Mouse (Mus musculus) sigmoid colon, adult 10 weeks (tissue): ENCODE measurements around the gene Mmp9. TPM values are rescaled to one million over a fixed set of nuclear protein-coding genes. Genes with fewer than 3 reads are reported as not detected.

Experiments used
- polyA plus RNA-seq: library from polyadenylated mRNA; stranded (reverse); fragments of 350-450 nt; fragmentation: Illumina TruSeq; extraction: RNeasy Lipid Tissue Mini Kit (QIAGEN cat#74804); gene quantifications from one replicate; pipeline ENCODE4 v1.2.3, GENCODE M21; 2014; ENCODE audit warnings: low read depth, low replicate concordance

Mmp9 gene
- polyA plus RNA-seq, result 1.8 TPM

DNA sequence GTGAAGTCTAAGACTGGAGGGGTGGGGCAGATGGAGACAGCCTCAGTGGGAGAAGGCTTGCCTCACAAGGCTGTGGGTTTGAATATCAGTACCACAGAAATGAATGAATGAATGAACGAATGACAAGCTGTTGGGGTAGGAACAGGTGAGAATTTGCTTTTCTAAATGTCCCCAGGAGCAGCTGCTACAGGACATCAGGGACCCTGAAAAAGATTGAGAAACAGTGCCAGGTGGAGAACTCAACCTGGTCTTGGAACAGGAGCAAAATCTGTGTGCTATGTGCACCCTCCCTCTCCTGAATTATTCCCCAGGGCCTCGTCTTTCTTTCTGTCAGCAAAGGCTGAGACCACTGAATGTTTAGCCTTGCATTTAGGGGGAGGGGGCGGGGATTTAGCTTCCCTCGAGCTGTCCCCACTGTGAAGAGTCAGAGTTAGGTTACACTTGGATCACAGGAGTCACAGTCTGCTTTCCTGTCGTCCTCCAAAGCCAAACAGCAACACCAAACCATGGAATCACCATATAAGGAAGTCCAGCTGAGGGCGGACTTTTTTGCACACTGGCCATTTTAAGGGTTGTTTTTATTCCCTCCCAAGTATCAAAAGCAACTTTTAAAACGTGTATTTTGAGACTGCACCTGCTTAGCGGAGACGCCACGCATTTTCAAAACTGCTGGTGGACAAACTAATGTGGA is at the start of gene Mmp9:
Gene Mmp9, plus strand, starts transcription at position 641 of the 691 bp plus-strand sequence.

DNA sequence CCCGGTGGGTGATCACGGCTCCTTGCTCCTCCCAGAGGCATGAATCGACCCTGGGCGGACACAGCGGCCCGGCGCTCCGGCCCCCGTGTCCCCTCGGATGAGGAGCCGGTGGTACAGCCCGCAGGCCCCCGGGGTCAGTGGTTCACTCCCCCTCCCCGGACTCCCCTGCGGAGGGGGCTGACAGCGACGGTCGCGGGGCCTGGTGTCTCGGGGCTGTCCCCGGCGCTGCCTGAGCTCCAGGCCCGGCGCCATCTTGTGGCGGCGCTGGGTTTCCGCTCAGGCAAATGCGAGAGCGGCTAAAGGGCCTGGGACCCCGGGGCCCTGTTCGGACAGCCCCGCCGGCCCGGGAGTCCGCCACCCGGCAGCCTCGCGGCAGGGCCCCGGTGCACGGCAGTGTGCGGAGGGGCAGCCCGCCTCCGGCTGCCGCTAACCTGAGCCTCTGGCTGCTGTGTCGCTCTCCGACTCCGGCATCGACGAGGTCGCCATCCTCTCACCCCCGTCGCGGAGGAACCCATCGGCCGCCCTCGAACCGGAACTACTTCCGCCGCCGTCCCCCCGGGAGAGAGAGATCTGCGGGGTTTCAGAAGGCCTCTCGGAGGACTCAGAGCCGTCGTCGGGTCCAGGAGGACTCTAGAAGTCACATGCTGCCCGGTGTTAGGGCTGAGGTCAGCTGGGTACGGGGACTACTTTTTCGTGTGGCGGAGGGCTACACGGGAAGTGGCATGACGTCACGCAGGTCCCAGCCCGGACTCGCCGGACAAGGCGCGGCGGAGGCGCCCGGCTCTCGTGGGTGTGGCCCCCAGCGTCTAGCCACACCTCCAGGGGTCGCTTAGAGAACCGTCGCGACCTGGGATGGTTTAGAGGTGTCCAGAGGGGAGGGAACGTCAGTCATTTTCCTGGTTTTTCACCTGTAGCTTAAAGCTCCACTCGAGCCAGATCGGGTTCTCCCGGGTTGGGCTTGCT is 29.2 kb upstream of the Mmp9 start, which contains the start of gene Zfp335:
Gene Zfp335, minus strand, starts transcription at position 672 of the 963 bp plus-strand sequence.

DNA sequence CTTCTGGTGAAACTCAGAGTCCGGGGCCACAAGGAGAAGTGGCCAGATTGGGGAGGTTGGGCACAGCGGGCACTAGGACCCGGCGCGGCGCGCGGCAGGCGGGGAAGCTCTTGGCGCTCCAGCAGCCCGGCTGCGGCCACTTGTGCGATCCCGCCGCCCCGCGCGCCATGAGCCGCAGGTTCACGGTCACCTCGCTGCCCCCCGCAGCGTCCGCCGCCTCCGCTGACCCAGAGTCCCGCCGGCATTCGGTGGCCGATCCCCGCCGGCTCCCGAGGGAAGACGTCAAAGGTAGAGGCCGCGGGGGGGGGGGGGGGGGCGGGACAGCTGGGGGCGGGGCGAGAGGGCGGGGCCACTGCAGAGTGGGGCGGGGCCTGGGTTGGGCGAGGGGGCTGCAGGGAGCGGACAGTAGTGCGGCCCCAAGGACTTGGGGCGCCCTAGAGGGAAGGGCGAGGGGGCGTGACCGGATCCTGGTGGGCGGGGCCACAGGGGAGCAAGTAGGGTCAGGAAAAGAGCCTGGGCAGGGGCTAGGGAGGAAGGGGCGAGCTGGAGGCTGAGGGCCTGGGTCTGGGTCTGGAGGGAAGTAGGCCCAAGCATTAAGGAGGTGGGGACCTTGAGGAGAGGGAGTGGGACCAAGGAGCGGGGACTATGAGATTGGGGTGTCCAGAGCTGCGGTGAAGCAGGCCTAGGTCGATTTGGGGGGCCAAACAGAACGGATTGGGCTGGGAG is 20.3 kb downstream of the Mmp9 start, which contains the start of gene Slc12a5:
Gene Slc12a5, plus strand, starts transcription at position 87 of the 726 bp plus-strand sequence.

Other genes starting within 250 kb of the Mmp9 start
- gene Spint4, start 242.3 kb upstream of the Mmp9 start, polyA plus RNA-seq, result not detected
- gene Spint5, start 225.5 kb upstream of the Mmp9 start, polyA plus RNA-seq, result not detected
- 0.82 TPM for gene Wfdc3, start 194.8 kb upstream of the Mmp9 start, polyA plus RNA-seq
- gene Dnttip1, start 194.8 kb upstream of the Mmp9 start, polyA plus RNA-seq, result 3.6 TPM
- 7.9 TPM for gene Ube2c, start 170.9 kb upstream of the Mmp9 start, polyA plus RNA-seq
- gene Tnnc2, start 160.8 kb upstream of the Mmp9 start, polyA plus RNA-seq, result not detected
- 3.5 TPM for gene Snx21, start 155.0 kb upstream of the Mmp9 start, polyA plus RNA-seq
- gene Acot8, start 135.9 kb upstream of the Mmp9 start, polyA plus RNA-seq, result 4.1 TPM
- 2.7 TPM for gene Zswim3, start 135.7 kb upstream of the Mmp9 start, polyA plus RNA-seq
- gene Zswim1, start 118.1 kb upstream of the Mmp9 start, polyA plus RNA-seq, result 1.4 TPM
- gene Spata25, start 112.2 kb upstream of the Mmp9 start, polyA plus RNA-seq, result not detected
- 43.1 TPM for gene Ctsa, start 107.9 kb upstream of the Mmp9 start, polyA plus RNA-seq
- not detected for gene Neurl2, start 107.3 kb upstream of the Mmp9 start, polyA plus RNA-seq
- 1.9 TPM for gene Pltp, start 83.1 kb upstream of the Mmp9 start, polyA plus RNA-seq
- gene Pcif1, start 61.5 kb upstream of the Mmp9 start, polyA plus RNA-seq, result 3.1 TPM
- gene Zfp335, start 29.0 kb upstream of the Mmp9 start, polyA plus RNA-seq, result 0.19 TPM
- 0.38 TPM for gene Slc12a5, start 20.0 kb downstream of the Mmp9 start, polyA plus RNA-seq
- gene Ncoa5, start 94.1 kb downstream of the Mmp9 start, polyA plus RNA-seq, result 13.0 TPM
- 0.88 TPM for gene Cd40, start 114.8 kb downstream of the Mmp9 start, polyA plus RNA-seq
- gene 1700025C18Rik, start 150.0 kb downstream of the Mmp9 start, polyA plus RNA-seq, result not detected